Mouse (Mus musculus) thymus, postnatal 0 days (tissue): ENCODE results near the gene Slc44a3. TPM values are rescaled to one million over a fixed set of nuclear protein-coding genes. Genes with fewer than 3 reads are reported as not detected.

Experiments
- DNase-seq: peaks from one replicate; pipeline ENCODE4 v3.0.0-alpha.2; 2015; ENCODE audit warnings: low spot score
- polyA plus RNA-seq: library from polyadenylated mRNA; unstranded; fragments of >200 nt; fragmentation: Nextera tagmentation; extraction: Ambion mirVana; gene quantifications from 2 replicates; pipeline ENCODE4 v1.2.1, GENCODE M21; 2015

Gene Slc44a3
- polyA plus RNA-seq, 1 experiment from 2014 or later: 1.2 TPM

- no peak for DNase-seq
Observed at GRCm38 (mm10) chr3:121462782-121463181, 69.4 kb downstream of the Slc44a3 start.

DNA sequence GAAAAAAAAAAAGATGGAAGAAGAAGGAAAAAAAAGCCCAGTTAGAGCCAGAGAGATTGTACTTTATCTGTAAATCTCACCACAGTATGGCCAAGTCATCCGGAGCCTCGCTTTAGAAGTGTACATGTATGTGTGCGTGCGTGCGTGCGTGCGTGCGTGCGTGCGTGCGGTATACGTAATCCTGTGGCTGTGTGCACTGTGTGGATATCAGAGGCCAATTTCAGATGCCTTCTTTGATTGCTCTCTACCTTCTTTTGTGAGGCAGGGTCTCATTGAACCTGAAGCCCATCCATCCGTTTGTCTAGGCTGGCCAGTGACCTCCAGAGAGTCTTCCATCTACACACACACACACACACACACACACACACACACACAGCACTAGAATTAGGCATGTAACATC, 70.7 kb downstream of the Slc44a3 start:
- DNase-seq: no peak

DNA sequence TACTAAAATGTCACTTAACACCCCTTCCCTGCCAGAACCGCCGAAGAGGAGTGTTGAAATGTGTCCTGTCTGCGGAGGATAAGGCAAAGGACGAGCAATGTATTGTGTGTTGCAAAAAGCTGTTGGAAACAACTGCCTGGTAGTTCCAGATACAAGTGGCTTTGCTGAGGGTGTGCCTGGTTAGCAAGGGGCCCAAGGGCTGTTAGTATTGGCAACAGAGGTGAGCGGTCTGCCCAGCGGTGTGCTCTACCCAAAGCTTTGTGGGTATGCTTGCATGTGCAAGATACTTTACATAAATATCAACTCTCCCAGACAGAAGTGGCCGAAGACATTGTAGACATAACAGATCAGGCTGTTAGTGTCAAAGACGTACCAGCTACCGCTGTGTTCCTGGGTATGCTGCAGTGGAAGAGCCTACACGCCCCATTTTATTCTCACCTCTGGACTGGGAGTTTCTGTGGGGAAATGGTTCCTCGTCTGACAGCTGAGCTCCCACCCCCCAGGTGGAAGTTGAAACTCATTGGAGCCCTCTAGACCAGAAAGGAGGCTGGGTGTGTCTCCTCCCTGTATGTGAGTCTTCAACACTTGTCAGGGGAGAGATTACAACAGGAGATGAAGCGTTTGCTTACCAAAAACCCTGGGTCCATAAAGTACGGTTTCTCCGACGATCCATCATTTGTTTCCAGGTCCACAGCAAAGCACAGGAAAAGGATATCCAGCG, 71.6 kb downstream of the Slc44a3 start:
- no peak for DNase-seq

- no peak for DNase-seq
Observed at GRCm38 (mm10) chr3:121458545-121459492, 73.4 kb downstream of the Slc44a3 start.

DNA sequence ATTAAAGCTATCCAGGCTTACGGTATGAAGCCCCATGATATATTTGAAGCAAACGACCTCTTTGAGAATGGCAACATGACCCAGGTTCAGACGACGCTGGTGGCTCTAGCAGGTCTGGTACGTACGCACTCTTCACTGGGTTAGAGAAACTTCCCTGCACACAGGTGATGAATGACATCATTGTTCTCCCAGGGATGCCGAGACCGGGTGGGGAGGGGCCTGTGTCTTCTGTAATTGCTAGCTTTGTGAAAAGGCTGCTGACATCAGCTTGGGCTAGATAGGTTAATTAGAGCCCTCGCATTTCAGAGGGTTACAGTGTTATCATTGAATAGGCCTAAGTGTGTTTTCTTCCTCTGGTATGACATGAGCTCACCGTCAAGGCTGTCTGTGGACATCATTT, 80.8 kb downstream of the Slc44a3 start:
- no peak for DNase-seq

GRCm38 (mm10) chr3:121449527-121449926, 82.7 kb downstream of the Slc44a3 start:
- DNase-seq: no peak

DNA sequence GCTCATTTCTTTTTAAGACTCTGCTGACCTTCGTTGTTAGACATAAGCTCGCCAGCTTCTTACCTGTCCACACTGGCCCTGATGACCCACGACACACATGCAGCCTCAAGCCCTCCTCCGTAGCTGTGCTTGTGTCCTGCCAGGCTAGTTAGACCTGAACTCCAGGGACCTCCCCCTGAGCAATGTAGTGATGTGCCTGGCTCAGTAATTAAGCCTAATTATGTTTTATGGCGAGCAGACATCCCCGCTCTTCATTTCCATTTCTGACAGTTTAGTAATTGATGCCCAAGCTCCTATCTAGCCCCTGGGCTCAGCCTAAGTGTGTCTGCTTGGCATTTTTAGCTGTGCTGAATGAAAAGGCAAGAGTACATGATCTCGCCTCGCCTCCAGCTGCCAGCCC, 83.6 kb downstream of the Slc44a3 start:
- no peak for DNase-seq

DNA sequence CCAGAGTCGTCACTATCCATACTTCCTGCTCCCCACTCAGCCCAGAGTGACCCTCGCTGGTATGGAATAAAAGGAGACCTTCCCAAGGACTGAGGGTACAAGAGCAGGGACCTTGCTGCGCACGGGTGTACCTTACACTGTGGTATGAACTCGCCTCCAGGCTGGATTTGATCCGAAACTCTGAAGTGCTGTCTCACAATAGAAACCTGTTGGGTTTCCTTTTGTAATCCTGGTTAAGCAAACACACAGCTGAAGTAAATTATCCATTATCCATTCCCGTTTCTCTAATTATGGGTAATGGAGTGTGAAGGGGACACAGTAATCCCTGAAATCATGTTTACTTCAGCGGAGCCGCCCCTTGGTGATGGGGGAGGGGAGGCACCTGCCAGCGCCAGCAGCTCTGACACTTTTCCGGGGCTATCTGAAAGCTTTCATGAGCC, 84.2 kb downstream of the Slc44a3 start:
- no peak for DNase-seq

DNA sequence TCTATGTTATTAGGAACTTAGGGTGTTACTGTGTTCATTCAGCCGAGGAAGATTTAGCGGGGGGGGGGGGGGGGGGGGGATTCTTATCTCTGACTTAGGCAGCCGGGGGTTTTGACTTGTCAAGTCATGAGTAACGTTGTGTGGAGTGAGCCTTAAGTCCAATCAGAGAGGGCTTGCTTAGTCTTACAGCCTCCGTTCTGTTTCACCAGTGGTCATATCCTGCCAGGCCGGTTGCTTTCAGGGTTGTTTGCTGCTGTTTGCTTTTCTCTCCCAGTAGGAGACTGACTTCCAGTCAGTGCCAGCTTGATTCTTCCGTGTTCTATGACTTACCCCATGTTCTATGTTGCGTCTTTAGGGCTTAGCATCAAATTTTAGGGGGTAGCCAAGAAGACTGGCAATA, 85.8 kb downstream of the Slc44a3 start:
- no peak for DNase-seq

DNA sequence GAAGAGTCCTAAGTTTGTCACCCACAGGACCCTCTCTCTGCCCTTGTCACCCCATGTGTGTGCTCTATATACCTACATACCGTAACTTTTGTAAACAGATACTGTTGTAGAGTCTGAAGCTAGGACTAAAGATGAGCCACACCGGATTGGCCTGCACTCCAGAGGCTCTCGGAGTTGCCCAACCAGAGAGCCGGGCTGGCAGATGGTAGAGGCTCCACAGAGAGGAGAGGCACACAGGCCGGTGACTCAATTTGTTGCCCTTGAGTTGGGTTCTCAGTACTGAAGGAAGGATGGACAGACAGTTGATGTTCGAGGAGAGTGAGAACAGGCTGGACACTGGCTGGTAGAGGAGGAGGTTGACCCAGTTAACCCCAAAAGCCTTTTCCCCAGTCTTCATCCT, 87.8 kb downstream of the Slc44a3 start:
- DNase-seq: no peak

DNA sequence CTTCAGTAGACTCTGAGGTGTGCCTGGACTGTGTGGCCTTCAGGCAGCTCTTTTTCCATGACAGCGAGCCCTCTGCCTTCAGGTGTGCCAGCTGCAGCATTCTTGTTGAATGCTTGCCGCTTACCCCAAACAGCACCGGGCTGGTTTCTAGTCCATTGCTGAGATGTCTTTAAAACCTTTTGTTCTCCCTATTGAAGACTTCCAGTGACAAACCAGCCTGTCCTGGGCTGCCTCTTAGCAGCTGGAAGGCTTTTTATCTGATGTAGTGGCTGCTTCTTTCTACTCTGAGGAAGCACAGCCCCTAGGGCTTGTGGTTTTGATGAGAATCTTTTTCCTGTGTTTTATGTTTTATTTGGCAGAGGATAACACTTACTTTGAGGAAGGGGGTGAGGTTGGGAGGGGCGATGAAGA, 88.3 kb downstream of the Slc44a3 start:
- peak; percentile 54 for DNase-seq

GRCm38 (mm10) chr3:121442288-121442687, 89.9 kb downstream of the Slc44a3 start:
- no peak for DNase-seq

GRCm38 (mm10) chr3:121441504-121441903, 90.7 kb downstream of the Slc44a3 start:
- no peak for DNase-seq

- no peak for DNase-seq
Observed at GRCm38 (mm10) chr3:121439623-121440161, 92.5 kb downstream of the Slc44a3 start.

DNA sequence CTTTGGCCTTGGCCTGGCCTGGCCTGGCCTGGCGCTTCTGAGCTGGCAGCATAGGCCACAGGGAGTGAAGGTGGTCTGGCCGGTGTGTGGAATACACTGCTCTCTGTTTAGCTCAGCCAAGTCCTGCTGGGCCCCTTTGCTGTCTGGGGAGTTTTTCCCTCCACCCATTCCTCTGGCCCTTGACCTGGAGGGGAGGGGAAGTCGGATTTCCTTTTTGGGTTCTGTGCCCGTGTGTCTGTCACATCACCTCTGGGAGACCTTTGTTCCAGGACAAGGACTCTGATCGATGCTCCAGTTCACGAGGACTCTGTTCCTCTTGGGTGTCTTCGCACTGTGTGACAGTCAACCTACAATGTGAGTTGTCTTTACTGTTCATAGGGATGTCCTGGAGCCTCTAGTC, 94.2 kb downstream of the Slc44a3 start:
- DNase-seq: no peak

DNA sequence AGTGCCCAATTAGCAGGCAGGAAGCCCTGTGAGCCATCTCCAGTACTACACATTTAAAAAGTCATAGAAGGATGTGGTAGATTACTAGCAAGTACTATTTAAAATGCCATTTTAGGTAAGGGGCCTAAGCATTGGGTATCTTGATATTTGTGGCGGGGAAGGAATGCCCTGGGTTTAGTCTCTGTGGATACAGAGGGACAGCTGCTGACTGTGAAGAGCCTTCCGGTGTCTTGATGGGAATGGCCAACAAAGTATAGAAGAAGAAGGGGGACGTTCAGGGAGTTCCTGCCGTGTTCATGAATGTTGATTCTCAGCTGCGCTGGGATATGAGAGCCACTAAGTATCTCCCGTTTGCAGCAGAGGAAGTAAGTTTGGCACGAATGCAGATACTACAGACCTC, 95.1 kb downstream of the Slc44a3 start:
- no peak for DNase-seq

DNA sequence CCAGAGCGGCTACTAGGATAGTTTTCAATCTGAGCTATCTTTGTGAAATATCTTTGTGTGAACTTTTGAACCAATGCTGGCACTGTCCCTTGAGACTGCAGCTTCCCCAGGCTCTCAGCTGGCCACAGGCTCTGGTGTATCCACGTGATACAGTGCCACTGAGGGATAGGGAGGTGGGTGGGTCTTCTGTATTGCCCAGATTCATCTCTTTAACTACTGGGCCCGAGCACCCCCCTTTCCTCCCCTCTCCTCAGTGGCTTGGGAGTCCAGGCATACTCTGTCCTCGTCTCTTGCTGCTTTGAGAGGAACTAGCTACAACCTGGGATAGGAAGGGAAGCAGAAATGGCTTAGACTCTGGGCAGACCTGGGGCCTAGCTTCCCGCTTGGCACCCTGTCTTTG, 96.9 kb downstream of the Slc44a3 start:
- DNase-seq: no peak

- DNase-seq: no peak
Observed at GRCm38 (mm10) chr3:121433968-121434533, 98.2 kb downstream of the Slc44a3 start.

DNA sequence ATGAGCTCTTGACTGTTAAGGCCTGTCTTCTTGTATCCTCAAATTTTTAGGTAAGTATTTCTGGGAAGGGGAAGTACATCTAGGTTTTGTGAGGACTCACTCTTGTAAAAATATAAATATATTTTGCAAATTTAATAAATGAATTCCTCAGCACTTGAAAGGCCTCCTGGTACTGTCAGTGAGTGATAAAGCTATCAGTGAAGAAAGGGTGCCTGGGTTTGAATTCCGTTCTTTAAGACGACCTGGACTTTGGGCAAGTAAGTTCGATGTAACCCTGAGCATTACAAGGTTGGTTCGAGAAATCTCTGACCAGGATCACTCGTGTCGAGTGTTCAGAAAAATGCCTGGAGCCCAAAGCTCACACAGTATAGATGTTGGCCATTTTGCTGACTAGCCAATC, 98.8 kb downstream of the Slc44a3 start:
- DNase-seq: no peak

DNA sequence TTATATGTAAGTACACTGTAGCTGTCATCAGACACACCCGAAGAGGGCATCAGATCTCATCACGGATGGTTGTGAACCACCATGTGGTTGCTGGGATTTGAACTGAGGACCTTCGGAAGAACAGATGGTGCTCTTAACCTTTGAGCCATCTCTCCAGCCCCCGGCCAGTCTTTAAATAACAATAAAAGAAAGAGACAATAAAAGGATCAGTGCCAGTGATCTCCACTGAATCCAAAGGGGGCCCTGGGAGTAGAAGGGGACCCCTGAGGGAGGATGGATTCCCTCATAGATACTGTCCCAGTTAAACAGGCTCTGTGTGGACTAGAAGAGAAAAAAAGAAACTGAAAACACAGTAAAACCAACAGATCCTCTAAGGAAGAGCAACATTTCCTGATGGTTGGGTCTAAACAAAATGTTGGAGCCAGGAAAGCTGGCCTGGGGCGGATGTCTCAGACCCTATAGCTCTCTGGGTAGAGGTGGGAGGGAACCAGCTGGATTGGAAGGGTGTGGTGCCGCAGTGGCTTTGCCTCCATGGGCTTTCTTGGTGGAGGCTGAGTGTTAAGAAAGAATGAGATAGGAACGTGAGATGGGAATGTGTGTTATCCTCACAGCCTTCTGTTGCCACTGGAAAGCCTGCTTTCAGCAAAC, 101.8 kb downstream of the Slc44a3 start:
- DNase-seq: no peak

GRCm38 (mm10) chr3:121429469-121429868, 102.7 kb downstream of the Slc44a3 start:
- no peak for DNase-seq
